Mouse (Mus musculus) urinary bladder, postnatal 10 days (tissue): ENCODE results near the gene Rundc1.
A peak's percentile ranks its signal among the peaks of the same experiment; 100 is the strongest.
"Not testable (repeated sequence)": the region's sequence is repeated elsewhere in the genome, so short reads cannot be mapped to it uniquely, and the experiment has no call there.

ENCODE experiments used
- DNase-seq: peaks from one replicate; pipeline ENCODE4 v3.0.0; 2022; ENCODE audit warnings: low spot score

Gene Rundc1

GRCm38 (mm10) chr11:101424925-101425813 is at the start of gene Rundc1, which contains the start of gene Ptges3l:
Rundc1 (plus strand) TSS chr11:101425085.
Ptges3l (minus strand) TSS chr11:101425333.
- DNase-seq: peak; percentile 98

GRCm38 (mm10) chr11:101378196-101378595 is 46.7 kb upstream of the Rundc1 start:
- DNase-seq: not testable (repeated sequence)

- no peak for DNase-seq
Measured at GRCm38 (mm10) chr11:101378926-101379325, 46.0 kb upstream of the Rundc1 start.

GRCm38 (mm10) chr11:101381817-101382216 is 43.1 kb upstream of the Rundc1 start:
- no peak for DNase-seq

- no peak for DNase-seq
Measured at GRCm38 (mm10) chr11:101395110-101395509, 29.8 kb upstream of the Rundc1 start.

GRCm38 (mm10) chr11:101415306-101415705 is 9.6 kb upstream of the Rundc1 start:
- DNase-seq: no peak

GRCm38 (mm10) chr11:101416433-101417100 is 8.3 kb upstream of the Rundc1 start:
- DNase-seq: no peak

GRCm38 (mm10) chr11:101417101-101417855 is 7.6 kb upstream of the Rundc1 start, which contains the start of gene Aarsd1:
Aarsd1 (minus strand) TSS chr11:101417615.
- DNase-seq: peak; percentile 70

GRCm38 (mm10) chr11:101418991-101419390 is 5.9 kb upstream of the Rundc1 start:
- DNase-seq: no peak

GRCm38 (mm10) chr11:101419610-101420009 is 5.3 kb upstream of the Rundc1 start:
- DNase-seq: no peak

GRCm38 (mm10) chr11:101420148-101420547 is 4.7 kb upstream of the Rundc1 start:
- no peak for DNase-seq

- DNase-seq: no peak
Measured at GRCm38 (mm10) chr11:101424105-101424851, 607 bp upstream of the Rundc1 start, which contains the start of gene Gm27029. Gm27029 (minus strand) TSS chr11:101424796.

GRCm38 (mm10) chr11:101426165-101426564 is 1.3 kb downstream of the Rundc1 start:
- DNase-seq: no peak

- DNase-seq: no peak
Measured at GRCm38 (mm10) chr11:101431327-101431726, 6.4 kb downstream of the Rundc1 start.

- DNase-seq: no peak
Measured at GRCm38 (mm10) chr11:101433396-101433795, 8.5 kb downstream of the Rundc1 start.

GRCm38 (mm10) chr11:101435831-101436230 is 10.9 kb downstream of the Rundc1 start:
- DNase-seq: no peak

GRCm38 (mm10) chr11:101436916-101437315 is 12.0 kb downstream of the Rundc1 start:
- no peak for DNase-seq

GRCm38 (mm10) chr11:101438006-101438405 is 13.1 kb downstream of the Rundc1 start:
- not testable (repeated sequence) for DNase-seq

GRCm38 (mm10) chr11:101441450-101442126 is 16.7 kb downstream of the Rundc1 start:
- not testable (repeated sequence) for DNase-seq

- peak; percentile 88 for DNase-seq
Measured at GRCm38 (mm10) chr11:101442127-101442693, 17.3 kb downstream of the Rundc1 start, which contains the start of gene Rpl27. Rpl27 (plus strand) TSS chr11:101442298.
